Mouse (Mus musculus): ENCODE data around the gene Tjap1. TPM values are rescaled to one million over a fixed set of nuclear protein-coding genes. Genes with fewer than 3 reads are reported as not detected.

Gene Tjap1
- total and polyA plus RNA-seq, 3 experiments: 12.9 to 41.2 TPM; not detected in 1

DNA sequence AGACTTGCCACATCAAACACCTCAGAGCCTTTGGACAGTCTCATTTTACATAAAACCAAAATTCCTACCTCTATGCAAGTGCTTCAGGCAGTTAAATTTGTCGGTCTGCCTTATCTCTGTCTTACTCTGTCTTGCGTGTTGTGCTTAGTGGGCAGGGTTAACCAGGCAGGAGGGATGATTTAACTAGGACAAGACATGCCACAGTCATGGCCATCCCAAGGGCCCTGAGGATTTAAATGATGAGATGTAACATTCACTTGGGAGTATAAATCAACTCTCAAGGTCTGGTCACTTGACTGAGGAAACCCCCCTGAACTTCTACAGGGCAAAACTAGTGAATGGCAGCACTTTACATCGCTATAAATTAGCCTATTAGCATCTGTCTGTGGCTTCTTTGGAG is 61.2 kb downstream of the Tjap1 start:
- Histone ChIP-seq H3K4me1 (ENCODE audit: control insufficient read depth in 1 of 2, insufficient read depth in 2 of 2, low read length in 2 of 2) (no peaks in the 10 kb centered on the region), H3K79me2 (ENCODE audit: control insufficient read depth, insufficient read depth, low read length, poor library complexity) (no peaks in the 10 kb centered on the region), H3K9ac (ENCODE audit: control insufficient read depth, low read depth, low read length, poor library complexity, severe bottlenecking) (no peak overlapping the region), H3K9me3 (replicated peaks; ENCODE audit: insufficient read depth, low read length) (no peaks in the 10 kb centered on the region), H3K4me3 (ENCODE audit: control insufficient read depth in 1 of 2, insufficient read depth in 1 of 2, low read depth in 2 of 2, low read length in 2 of 2) (no peak overlapping the region), H3K36me3 (ENCODE audit: control insufficient read depth in 1 of 2, insufficient read depth in 2 of 2, low read length in 2 of 2) (peaks cover 0 to 59% of the 10 kb centered on the region in 2 experiments; a peak in 2 of 4 replicates), H3K27ac (ENCODE audit: control insufficient read depth, low read depth, low read length) (no peak overlapping the region), H3K27me3 (ENCODE audit: control insufficient read depth in 1 of 2, insufficient read depth in 2 of 2, low read length in 2 of 2) (no peaks in the 10 kb centered on the region)
- no peak for DNase-seq (ENCODE audit: low read depth, low spot score)
- TF ChIP-seq GATA1 (IDR thresholded peaks at IDR 0.05; ENCODE audit: low read depth, low read length) (no peak), ZKSCAN1 (IDR thresholded peaks at IDR 0.05; ENCODE audit: low read depth, low read length) (no peak), MAFK (IDR thresholded peaks at IDR 0.05; ENCODE audit: borderline replicate concordance, low read depth, low read length) (no peak), SIN3A (IDR thresholded peaks at IDR 0.05; ENCODE audit: low read length) (no peak), NELFE (IDR thresholded peaks at IDR 0.05; ENCODE audit: low read depth, low read length) (no peak), KAT2A (conservative IDR thresholded peaks at IDR 0.05; ENCODE audit: low read depth, low read length) (no peak), BHLHE40 (IDR thresholded peaks at IDR 0.05; ENCODE audit: borderline replicate concordance, low read depth, low read length) (no peak), ZNF384 (IDR thresholded peaks at IDR 0.05; ENCODE audit: low read depth, low read length) (no peak), TBP (IDR thresholded peaks at IDR 0.05; ENCODE audit: low read depth, low read length) (no peak), RCOR1 (IDR thresholded peaks at IDR 0.05; ENCODE audit: low read depth, low read length) (no peak), NRF1 (IDR thresholded peaks at IDR 0.05; ENCODE audit: insufficient read depth, low read depth, low read length, poor library complexity, severe bottlenecking) (no peak), MXI1 (IDR thresholded peaks at IDR 0.05; ENCODE audit: low read depth, low read length) (no peak), SMC3 (IDR thresholded peaks at IDR 0.05; ENCODE audit: low read depth, low read length) (no peak), USF2 (IDR thresholded peaks at IDR 0.05; ENCODE audit: borderline replicate concordance in 1 of 2, insufficient read depth in 1 of 2, low read depth in 1 of 2, low read length in 2 of 2) (no peak), EP300 (IDR thresholded peaks at IDR 0.05; ENCODE audit: low read depth in 1 of 2, low read length in 2 of 2) (no peak), MYC (IDR thresholded peaks at IDR 0.05; ENCODE audit: low read depth, low read length) (no peak), UBTF (IDR thresholded peaks at IDR 0.05; ENCODE audit: borderline replicate concordance, insufficient read depth, low read depth, low read length) (no peak)

DNA sequence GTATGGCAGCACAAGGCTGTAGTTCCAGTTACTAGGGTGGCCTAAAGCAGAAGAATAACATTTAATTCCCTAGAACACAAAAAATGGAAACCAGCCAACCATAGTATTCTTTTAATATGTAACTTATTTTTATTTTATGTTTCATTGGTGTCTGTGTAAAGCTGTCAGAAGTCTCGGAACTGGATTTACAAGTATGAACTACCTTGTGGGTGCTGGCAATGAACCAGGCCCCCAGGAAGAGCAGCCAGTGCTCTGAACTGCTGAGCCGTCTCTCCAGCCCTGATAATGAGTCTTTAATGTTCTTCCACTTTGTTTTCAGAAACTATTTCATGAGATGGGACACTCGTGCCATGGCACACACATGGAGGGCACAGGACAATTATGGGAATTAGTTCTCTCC is 72.3 kb downstream of the Tjap1 start:
- Histone ChIP-seq H3K4me1 (ENCODE audit: control insufficient read depth in 1 of 2, insufficient read depth in 2 of 2, low read length in 2 of 2) (no peaks in the 10 kb centered on the region), H3K27ac (ENCODE audit: control insufficient read depth, low read depth, low read length) (no peak overlapping the region), H3K9me3 (replicated peaks; ENCODE audit: insufficient read depth, low read length) (no peaks in the 10 kb centered on the region), H3K4me3 (ENCODE audit: control insufficient read depth in 1 of 2, insufficient read depth in 1 of 2, low read depth in 2 of 2, low read length in 2 of 2) (no peak overlapping the region), H3K27me3 (ENCODE audit: control insufficient read depth in 1 of 2, insufficient read depth in 2 of 2, low read length in 2 of 2) (no peaks in the 10 kb centered on the region), H3K9ac (ENCODE audit: control insufficient read depth, low read depth, low read length, poor library complexity, severe bottlenecking) (no peak overlapping the region), H3K79me2 (ENCODE audit: control insufficient read depth, insufficient read depth, low read length, poor library complexity) (peaks cover 3% of the 10 kb centered on the region; the same call in 1 of the 2 replicates), H3K36me3 (ENCODE audit: control insufficient read depth in 1 of 2, insufficient read depth in 2 of 2, low read length in 2 of 2) (peaks cover 0 to 59% of the 10 kb centered on the region in 2 experiments; a peak in 2 of 4 replicates)
- no peak for DNase-seq (ENCODE audit: low read depth, low spot score)
- no peak for TF ChIP-seq ELF1 (IDR thresholded peaks at IDR 0.05; ENCODE audit: low read depth, low read length)
- TF ChIP-seq RCOR1 (IDR thresholded peaks at IDR 0.05; ENCODE audit: low read depth, low read length): no peak
- TF ChIP-seq POLR2A (IDR thresholded peaks at IDR 0.05; ENCODE audit: control insufficient read depth in 1 of 2, insufficient read depth in 1 of 2, low read depth in 1 of 2, low read length in 2 of 2, poor library complexity in 1 of 2): no peak
- TF ChIP-seq SMC3 (IDR thresholded peaks at IDR 0.05; ENCODE audit: low read depth, low read length): no peak
- TF ChIP-seq MYC (IDR thresholded peaks at IDR 0.05; ENCODE audit: low read depth, low read length): no peak
- no peak for TF ChIP-seq UBTF (IDR thresholded peaks at IDR 0.05; ENCODE audit: borderline replicate concordance, insufficient read depth, low read depth, low read length)
- no peak for TF ChIP-seq USF1 (IDR thresholded peaks at IDR 0.05; ENCODE audit: low read depth, low read length)
- TF ChIP-seq MXI1 (IDR thresholded peaks at IDR 0.05; ENCODE audit: low read depth, low read length): no peak
- no peak for TF ChIP-seq MEF2A (IDR thresholded peaks at IDR 0.05; ENCODE audit: extremely low read depth, insufficient replicate concordance, low read depth, low read length, poor library complexity, severe bottlenecking)
- TF ChIP-seq TCF12 (IDR thresholded peaks at IDR 0.05; ENCODE audit: low read depth, low read length): no peak
- TF ChIP-seq JUND (IDR thresholded peaks at IDR 0.05; ENCODE audit: low read depth, low read length): no peak

Measured in MEL (cell line).